Mouse (Mus musculus) right cerebral cortex, adult 18-20 months (tissue): ENCODE results near the gene Rerg.

Source experiments
- DNase-seq: peaks from one replicate; pipeline ENCODE4 v3.0.0; 2022; ENCODE audit warnings: mixed read lengths

Gene Rerg

GRCm38 (mm10) chr6:137170226-137170625 lies at the start of gene Rerg:
TSS of gene Rerg (minus strand) at chr6:137170497.
- no peak for DNase-seq

DNA sequence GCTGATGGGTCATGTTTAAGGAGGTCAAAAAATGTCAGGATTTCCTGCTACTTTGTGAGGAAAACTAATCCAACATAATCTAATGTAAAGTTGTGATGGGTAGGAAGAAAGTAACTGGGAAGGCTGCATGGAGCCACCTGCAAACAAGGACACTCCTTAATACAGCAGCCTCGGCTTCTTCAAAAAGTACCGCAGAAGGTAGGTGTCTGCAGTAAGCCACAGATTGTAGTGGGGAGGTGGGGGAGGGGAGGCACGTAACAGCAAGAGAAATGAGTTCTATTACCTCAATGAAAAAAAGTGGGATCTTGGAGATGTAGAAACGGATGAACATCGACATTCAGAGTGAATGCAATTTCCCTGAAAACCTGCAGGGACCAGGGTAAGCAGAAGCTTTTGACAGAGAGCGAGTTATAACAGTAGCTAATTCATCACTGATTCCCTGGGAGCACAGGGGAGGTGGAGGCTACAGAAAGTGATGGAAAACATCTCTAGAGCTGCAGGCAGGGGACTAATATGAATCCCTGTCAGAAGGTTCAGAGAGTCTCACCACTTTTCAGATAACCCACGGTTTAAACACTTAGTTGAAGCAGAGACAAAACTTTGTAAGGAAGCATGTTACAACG lies 47.7 kb upstream of the Rerg start:
- DNase-seq: no peak

- no peak for DNase-seq
Measured at GRCm38 (mm10) chr6:137211441-137211840, 41.1 kb upstream of the Rerg start.

DNA sequence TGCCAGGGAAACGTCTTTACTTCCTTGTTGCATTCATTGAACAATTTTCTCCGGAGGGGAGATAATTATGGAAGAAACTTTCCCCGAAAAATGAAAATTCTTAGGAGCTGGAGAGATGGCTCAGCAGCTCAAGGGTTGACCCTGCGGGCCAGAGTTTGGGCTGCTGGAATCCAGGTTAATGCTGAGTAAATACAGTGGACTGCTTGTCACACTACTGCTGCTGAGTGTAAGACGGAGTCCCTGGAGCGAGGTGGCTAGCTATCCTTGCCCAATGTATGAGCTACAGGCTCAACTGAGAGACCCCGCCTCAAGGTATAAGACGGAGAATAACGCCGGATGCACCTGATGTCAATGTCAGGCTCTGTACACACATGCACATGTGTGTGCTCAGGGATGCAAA lies 40.7 kb upstream of the Rerg start:
- no peak for DNase-seq

DNA sequence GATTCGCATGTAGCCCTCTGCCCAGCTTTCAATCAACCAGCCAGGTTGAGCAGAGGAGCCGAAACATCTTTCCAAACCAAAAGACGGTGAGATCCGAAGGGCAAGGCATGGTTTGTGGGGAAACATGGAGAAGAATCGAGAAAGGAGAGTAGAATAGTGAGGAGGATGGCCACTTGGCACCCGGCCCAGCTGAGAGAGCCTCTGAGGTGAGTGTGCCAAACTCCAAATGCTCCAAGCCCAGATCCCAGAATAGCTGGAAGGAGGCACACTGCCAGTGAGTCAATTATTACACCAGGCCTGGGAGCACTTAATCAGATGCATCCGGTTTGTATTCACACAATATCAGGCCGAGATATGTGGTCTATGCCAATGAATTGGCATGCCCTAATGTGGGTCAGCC lies 39.7 kb upstream of the Rerg start:
- DNase-seq: peak; percentile 39

DNA sequence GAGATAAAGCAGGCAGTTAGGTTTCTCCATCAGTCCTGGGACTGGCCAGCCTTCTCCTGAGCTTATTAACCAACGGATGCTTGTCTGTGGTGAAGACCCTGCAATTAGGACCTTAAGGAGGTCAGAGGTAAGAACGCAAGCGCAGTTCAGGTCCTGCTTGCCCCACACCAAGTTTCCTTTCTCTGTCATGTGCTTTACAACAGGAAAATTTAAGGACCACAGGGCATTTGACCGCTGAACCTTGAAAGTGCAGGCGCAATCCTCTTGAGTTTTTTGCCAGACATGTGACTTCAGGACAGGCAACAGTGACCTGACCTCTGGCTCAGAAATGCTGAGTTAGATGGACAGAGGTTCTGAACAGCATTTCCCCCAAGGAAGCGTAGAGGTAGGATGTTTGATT lies 36.8 kb upstream of the Rerg start:
- no peak for DNase-seq

GRCm38 (mm10) chr6:137205662-137206400 lies 35.5 kb upstream of the Rerg start:
- DNase-seq: peak; percentile 15

GRCm38 (mm10) chr6:137202661-137203060 lies 32.4 kb upstream of the Rerg start:
- DNase-seq: no peak

DNA sequence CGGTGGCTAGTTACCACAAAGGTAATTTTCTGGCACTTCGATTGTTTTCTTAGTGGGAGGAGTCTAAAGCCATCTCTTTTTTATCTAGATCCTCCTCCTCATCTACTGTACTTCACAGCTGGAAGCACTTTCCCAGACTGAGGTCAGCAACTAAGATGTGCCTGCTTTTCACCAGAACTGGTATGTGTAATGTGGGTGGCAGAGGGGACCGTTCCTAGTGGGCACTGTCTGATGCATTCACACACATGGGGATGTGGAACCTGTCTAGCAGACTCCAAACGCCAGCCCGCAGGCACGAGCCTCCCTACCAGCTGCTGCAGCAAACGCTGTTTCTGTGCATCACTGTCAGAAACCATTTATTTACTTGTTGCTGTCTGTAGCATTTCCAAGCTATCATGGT lies 31.3 kb upstream of the Rerg start:
- no peak for DNase-seq

- no peak for DNase-seq
Measured at GRCm38 (mm10) chr6:137201166-137201565, 30.9 kb upstream of the Rerg start.

- peak; percentile 35 for DNase-seq
Measured at GRCm38 (mm10) chr6:137192063-137192462, 21.8 kb upstream of the Rerg start.

GRCm38 (mm10) chr6:137191026-137191425 lies 20.7 kb upstream of the Rerg start:
- DNase-seq: no peak

GRCm38 (mm10) chr6:137190577-137190976 lies 20.3 kb upstream of the Rerg start:
- no peak for DNase-seq

DNA sequence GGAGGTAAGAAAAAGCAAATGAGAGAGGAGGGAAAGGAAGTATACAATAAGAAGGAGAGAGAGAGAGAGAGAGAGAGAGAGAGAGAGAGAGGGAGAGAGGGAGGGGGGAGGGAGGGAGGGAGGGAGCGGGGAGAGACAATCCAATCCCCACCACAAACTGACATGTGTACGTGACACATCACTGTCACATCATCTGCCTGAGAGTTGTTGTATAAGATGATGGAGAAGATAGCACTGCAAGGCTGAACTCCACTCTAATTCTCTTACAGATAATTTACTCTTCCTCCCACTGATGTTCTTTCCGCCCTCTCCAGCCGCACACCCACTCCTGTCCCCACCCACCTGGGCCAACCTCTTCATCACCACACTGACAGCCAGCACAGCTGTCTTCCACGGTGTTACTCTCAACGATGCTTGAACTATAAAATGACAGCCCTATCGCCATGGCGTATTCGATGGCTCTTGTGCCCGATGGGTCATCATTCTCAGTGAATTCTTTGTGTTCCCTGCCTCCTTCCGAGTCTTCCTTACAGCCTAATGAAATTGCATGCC lies 18.2 kb upstream of the Rerg start:
- peak; percentile 10 for DNase-seq

- no peak for DNase-seq
Measured at GRCm38 (mm10) chr6:137187426-137187825, 17.1 kb upstream of the Rerg start.

- no peak for DNase-seq
Measured at GRCm38 (mm10) chr6:137180636-137181035, 10.3 kb upstream of the Rerg start.

DNA sequence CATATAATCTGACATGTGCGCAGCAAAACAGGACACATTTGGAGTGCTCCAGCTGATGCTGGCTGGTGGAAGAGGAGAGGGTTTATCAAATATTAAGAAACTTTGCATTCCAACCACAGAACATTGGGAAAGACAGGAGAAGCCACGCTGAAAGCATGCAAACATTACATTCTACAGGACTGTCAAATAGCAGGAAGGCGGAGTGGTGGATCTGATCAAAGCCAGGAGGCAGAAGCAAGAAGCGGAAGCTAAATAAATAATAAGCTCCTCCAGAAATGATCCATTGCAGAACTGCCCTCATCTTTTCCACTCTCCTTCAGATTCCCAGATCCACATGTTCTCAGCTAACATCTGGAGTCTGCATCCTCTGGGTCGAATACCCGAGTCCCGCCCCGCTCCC lies 9.8 kb upstream of the Rerg start:
- no peak for DNase-seq

- no peak for DNase-seq
Measured at GRCm38 (mm10) chr6:137179026-137179425, 8.7 kb upstream of the Rerg start.

- DNase-seq: no peak
Measured at GRCm38 (mm10) chr6:137170646-137171045, 349 bp upstream of the Rerg start.

DNA sequence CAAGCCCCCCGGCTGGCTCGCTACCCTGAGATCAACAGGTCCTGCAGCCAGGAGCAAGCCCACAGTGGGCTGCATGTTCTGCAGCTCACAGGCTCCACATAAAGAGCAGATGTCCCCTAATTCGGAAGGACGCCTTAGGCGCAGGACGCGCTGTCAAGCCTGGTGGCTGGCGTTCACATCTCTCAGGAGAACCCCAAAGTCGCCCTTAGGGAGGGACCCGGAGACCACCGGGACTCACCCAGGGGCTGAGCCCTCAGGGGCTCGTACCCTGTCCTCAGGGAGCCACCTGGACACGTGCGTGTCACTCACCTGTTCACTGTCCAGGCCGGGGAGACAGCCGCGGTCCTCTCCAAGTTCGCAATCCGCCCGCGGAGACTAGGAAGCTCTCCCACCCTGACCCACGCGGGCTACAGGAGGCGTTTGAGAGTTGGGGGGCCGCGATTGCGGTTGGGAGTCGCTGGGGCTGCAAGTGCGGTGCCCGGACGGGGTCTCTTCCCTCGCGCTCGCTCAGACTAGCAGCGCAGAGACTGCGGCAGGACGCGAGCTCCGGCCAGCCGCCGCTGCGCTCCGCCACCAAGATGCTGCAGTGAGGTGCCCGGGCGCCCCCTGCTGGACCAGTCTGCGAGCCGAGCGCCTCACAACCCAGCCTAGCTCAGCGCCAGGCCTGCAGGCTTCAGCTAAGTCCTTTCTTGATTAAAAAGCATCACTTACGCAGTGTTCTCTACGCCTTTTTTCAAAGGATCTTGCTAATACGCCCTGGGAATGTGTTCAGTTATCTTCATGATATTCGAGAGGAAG lies 927 bp downstream of the Rerg start:
- DNase-seq: peak; percentile 92

DNA sequence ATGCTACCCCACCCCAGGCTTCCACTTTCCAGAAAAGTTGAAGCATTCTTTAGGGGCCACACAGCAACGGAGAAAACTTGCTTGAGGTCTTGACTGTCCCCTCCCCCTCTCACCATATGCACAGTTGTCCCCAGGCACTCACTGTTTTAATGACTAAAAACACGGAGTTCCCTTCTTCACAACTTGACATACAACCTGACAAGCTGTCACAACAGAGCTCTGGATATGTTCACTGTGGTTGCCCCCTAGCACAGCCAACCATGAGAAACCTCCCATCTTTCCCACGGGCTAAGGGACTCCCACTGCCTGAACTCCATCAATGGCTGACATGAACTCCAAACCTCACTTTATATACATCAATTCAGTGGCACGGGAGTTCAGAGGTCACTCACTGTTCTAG lies 3.5 kb downstream of the Rerg start:
- DNase-seq: no peak

- DNase-seq: no peak
Measured at GRCm38 (mm10) chr6:137163571-137163970, 6.7 kb downstream of the Rerg start.

DNA sequence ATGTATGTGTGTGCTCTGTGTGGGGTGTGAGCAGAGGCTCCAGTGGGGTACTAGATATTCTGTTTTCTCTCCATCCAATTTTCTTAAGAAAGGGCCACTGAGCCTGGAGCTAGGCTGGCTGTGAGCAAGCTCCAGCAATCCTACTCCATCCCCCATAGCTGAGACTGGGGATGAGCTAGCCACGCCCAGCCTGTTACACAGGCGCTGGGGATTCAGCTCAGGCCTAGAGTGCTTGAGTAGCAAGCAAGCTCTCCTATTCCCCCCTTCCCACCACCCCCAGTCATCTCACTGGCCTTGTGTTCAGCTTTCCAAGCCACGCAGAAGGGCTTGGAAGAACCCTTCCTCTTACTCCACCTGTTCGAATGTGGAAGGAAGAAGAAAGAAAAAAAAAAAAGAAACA lies 7.2 kb downstream of the Rerg start:
- DNase-seq: no peak

DNA sequence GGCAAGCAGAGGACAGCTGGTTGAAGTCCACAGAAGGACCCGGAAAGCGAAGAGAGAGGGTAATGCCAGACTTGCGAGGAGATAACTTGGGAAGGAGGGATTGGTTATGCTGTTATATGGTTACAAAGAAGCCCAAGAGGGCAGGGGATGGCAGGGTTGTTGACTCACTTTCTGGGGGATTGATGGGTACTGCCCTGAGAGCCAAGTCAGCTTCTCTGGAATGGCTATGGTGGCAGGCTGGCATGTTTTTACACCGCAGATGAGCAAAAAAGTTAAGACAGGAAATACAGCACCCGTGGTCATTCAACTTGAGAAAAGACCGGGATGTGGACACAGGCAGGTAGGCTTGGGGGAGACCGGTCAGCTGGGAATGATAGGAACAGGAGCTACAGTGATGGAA lies 7.8 kb downstream of the Rerg start:
- no peak for DNase-seq
